Mouse (Mus musculus) embryonic fibroblast, embryonic 13.5 days (primary cell): ENCODE results near the gene Cyth2.

Source experiments
- CTCF ChIP-seq: IDR thresholded peaks from 2 replicates; pipeline ENCODE4 v1.5.1; 2011; ENCODE audit warnings: mild to moderate bottlenecking, control low read depth, low read length, moderate library complexity, borderline replicate concordance; ENCODE audit not compliant: insufficient read depth
- POLR2A ChIP-seq: IDR thresholded peaks from 2 replicates; pipeline ENCODE4 v1.6.1; 2011; ENCODE audit warnings: low read depth, mild to moderate bottlenecking, control low read depth, low read length, moderate library complexity

- TF ChIP-seq POLR2A (no peak), CTCF (no peak)
Measured at GRCm38 (mm10) chr7:45802551-45802950, 11.8 kb downstream of the Cyth2 start.
